Comparison of ENCODE assay signal across 9 mouse cellular contexts in the genomic region with DNA sequence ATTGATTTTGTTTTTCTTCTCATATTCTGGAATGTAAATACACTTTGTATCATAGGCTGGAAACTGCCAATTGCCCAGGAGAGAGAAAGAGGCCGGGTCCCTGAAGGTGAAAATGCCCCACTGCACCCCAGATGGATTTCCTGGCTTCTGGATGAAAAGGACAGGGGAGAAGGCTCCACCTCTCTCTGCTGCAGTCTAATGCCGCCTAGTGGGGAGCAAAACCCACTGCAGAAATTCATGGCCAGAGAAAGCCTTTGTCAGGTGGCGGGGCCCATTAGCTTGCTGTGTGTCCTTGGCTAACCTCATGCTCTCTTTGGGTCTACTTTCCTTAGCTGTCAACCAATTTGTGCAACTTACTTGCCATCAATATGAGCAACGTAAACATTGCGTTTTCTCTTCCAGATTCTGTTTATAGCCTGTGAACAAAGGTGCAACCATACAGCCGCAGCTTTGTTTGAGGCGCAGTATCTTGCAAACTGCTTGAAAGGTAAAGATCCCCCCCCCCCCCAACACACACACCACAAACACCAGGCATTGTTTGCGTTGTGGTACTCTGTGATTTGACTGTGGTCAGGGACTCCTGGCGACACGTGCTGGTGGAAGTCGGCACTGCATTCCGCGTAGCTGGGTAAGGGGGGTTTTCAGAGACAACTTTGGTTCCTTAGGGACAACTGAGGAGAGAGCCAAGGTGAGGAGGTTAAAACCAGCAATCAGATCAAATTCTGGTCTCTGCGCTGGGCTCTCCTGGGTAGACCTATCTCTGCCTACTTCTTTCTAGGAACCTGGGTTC. TPM values are rescaled to one million over a fixed set of nuclear protein-coding genes. Genes with fewer than 3 reads are reported as not detected.
A peak's percentile ranks its signal among the peaks of the same experiment; 100 is the strongest.
DNase-seq lines count a peak whose midpoint lies in the region; ATAC-seq and TF ChIP-seq lines count a peak whose summit lies in the region.
"Had no signal": no experiment of that assay in that cellular context is flagged by ENCODE, and none has a peak within 500 bp of the region (broad histone marks: within the 10 kb centered on the region; RNA-seq: fewer than 3 reads in every experiment).

No protein-coding gene starts in this region.

- TF ChIP-seq EP300 in heart, adult 2 months (IDR thresholded peaks at IDR 0.05; ENCODE audit: insufficient read depth, low read depth, low read length), result peak; percentile 58; the same call in 1 of the 2 replicates

- H3K36me3 ChIP-seq in heart, adult 2 months (ENCODE audit: control insufficient read depth, insufficient read depth, low read length), result no peaks in the 10 kb centered on the region
- no peaks in the 10 kb centered on the region for H3K36me3 ChIP-seq in heart, embryonic 12.5 days
- no peaks in the 10 kb centered on the region for H3K36me3 ChIP-seq in ES-E14 (ENCODE audit: control insufficient read depth, insufficient read depth, low read length, poor library complexity, severe bottlenecking)
- no peaks in the 10 kb centered on the region for H3K36me3 ChIP-seq in splenic B cell, adult 2 months (ENCODE audit: control insufficient read depth, insufficient read depth, low read length, poor library complexity, severe bottlenecking)
- H3K36me3 ChIP-seq: limb, embryonic 12.5 days had no signal

- in situ Hi-C loops in ES-E14 (cut with MboI; ENCODE audit: low sequenced_read_pairs in 2 of 2, unreplicated experiment in 2 of 2), result loop anchor here in 1 of 2 experiments (10.0 kb wide), 1 partner anchor 141 kb away; a partner anchor contains a TSS

- H3K79me2 ChIP-seq in heart, adult 2 months (replicated peaks; ENCODE audit: control insufficient read depth, insufficient read depth, low read length), result no peaks in the 10 kb centered on the region

- no peak overlapping the region for H3K27ac ChIP-seq in heart, adult 2 months
- no peak overlapping the region for H3K27ac ChIP-seq in heart, embryonic 12.5 days (ENCODE audit: poor library complexity, severe bottlenecking)
- H3K27ac ChIP-seq in ES-E14 (ENCODE audit: insufficient read depth, low read depth, low read length, poor library complexity, severe bottlenecking), result no peak overlapping the region
- H3K27ac ChIP-seq: limb, embryonic 12.5 days had no signal

- ATAC-seq in heart, embryonic 12.5 days (ENCODE audit: insufficient number of reproducible peaks, low FRiP score), result no peak
- ATAC-seq in granulocyte monocyte progenitor cell, adult 5-6 weeks (replicated peaks; ENCODE audit: poor library complexity, severe bottlenecking), result peak; percentile 55

- DNase-seq in heart, adult 2 months, result peak in 1 of 2 experiments; percentile 37
- peak; percentile 65 for DNase-seq in 3T3-L1 (ENCODE audit: low read depth, low spot score)
- DNase-seq in ES-E14 (ENCODE audit: low read depth, low spot score), result no peak
- peak; percentile 66 for DNase-seq in splenic B cell, adult 2 months (ENCODE audit: low read depth, low spot score)
- no peak for DNase-seq in layer of hippocampus, adult 8-10 months (ENCODE audit: low spot score in 2 of 2)
- DNase-seq in c-Kit-positive CD71-positive TER-119-positive erythroid progenitor cells, embryonic 14.5 days (ENCODE audit: low spot score), result no peak

- H3K4me1 ChIP-seq in heart, adult 2 months (ENCODE audit: control insufficient read depth, insufficient read depth, low read length), result peaks cover 6% of the 10 kb centered on the region
- H3K4me1 ChIP-seq in heart, embryonic 12.5 days (replicated peaks), result peaks cover 15% of the 10 kb centered on the region
- peaks cover 2 to 17% of the 10 kb centered on the region in 2 experiments; a peak in 3 of 4 replicates for H3K4me1 ChIP-seq in ES-E14 (ENCODE audit: control insufficient read depth in 2 of 2, insufficient read depth in 2 of 2, low read length in 2 of 2, poor library complexity in 1 of 2)

- WGBS in heart, adult 2 months, result 44% methylated on average over 14 of the region's 14 CpGs
- WGBS in heart, embryonic 12.5 days, result 31% methylated on average over 14 of the region's 14 CpGs

- TF ChIP-seq POLR2A in heart, adult 2 months (IDR thresholded peaks at IDR 0.05; ENCODE audit: insufficient read depth, low read depth, low read length), result 0 out of 2 replicates have a peak, but pooled peaks have one; percentile 11

- TF ChIP-seq CTCF in heart, adult 2 months (IDR thresholded peaks at IDR 0.05), result peak; percentile 74

- no peak overlapping the region for H3K4me3 ChIP-seq in heart, adult 2 months
- no peak overlapping the region for H3K4me3 ChIP-seq in heart, embryonic 12.5 days
- no peak overlapping the region for H3K4me3 ChIP-seq in ES-E14 (ENCODE audit: insufficient read depth in 1 of 2, low read depth in 1 of 2, low read length in 2 of 2, poor library complexity in 1 of 2, severe bottlenecking in 1 of 2)
- H3K4me3 ChIP-seq: limb, embryonic 12.5 days had no signal

- intact Hi-C loops in heart, adult 2 months (cut with DNase I), result loop anchor here (1.0 kb wide), 1 partner anchor 34 kb away; no protein-coding TSS in a partner anchor

- H3K9me3 ChIP-seq in heart, embryonic 12.5 days (replicated peaks), result no peaks in the 10 kb centered on the region
- no peaks in the 10 kb centered on the region for H3K9me3 ChIP-seq in ES-E14 (ENCODE audit: control insufficient read depth, insufficient read depth, low read depth, low read length)
- H3K9me3 ChIP-seq: limb, embryonic 12.5 days had no signal

- no peaks in the 10 kb centered on the region for H3K27me3 ChIP-seq in heart, adult 2 months (ENCODE audit: control insufficient read depth, insufficient read depth, low read length)
- 0 out of 2 replicates have a peak, but pooled peaks cover 4% of the 10 kb centered on the region for H3K27me3 ChIP-seq in heart, embryonic 12.5 days (replicated peaks)
- no peaks in the 10 kb centered on the region for H3K27me3 ChIP-seq in splenic B cell, adult 2 months (ENCODE audit: control insufficient read depth, insufficient read depth, low read length, poor library complexity, severe bottlenecking)
- H3K27me3 ChIP-seq: limb, embryonic 12.5 days had no signal

- H3K9ac ChIP-seq in heart, adult 2 months (ENCODE audit: low read depth, low read length), result no peak overlapping the region
- no peak overlapping the region for H3K9ac ChIP-seq in heart, embryonic 12.5 days
- H3K9ac ChIP-seq in ES-E14 (ENCODE audit: insufficient read depth, low read depth, low read length, poor library complexity, severe bottlenecking), result no peak overlapping the region
- H3K9ac ChIP-seq: limb, embryonic 12.5 days had no signal

- no peak overlapping the region for H3K4me2 ChIP-seq in heart, embryonic 12.5 days
- H3K4me2 ChIP-seq: limb, embryonic 12.5 days had no signal

TF ChIP-seq in ES-E14, 5 proteins besides CTCF, POLR2A, EP300 and RAD21:
- TF ChIP-seq HCFC1 (IDR thresholded peaks at IDR 0.05; ENCODE audit: borderline replicate concordance, insufficient read depth, low read length), result no peak
- TF ChIP-seq CHD2 (IDR thresholded peaks at IDR 0.05; ENCODE audit: low read depth, low read length), result no peak
- no peak for TF ChIP-seq MAFK (IDR thresholded peaks at IDR 0.05; ENCODE audit: insufficient read depth, low read depth, low read length)
- TF ChIP-seq ZC3H11A (IDR thresholded peaks at IDR 0.05; ENCODE audit: borderline replicate concordance, low read depth, low read length), result 0 out of 2 replicates have a peak, but pooled peaks have one; percentile 11
- no peak for TF ChIP-seq ZNF384 (IDR thresholded peaks at IDR 0.05; ENCODE audit: low read depth, low read length)

RNA-seq across cellular contexts. Expression of a gene that starts 13.4 kb away (rescaled TPM):
- total RNA-seq in heart, adult 2 months (2021), result 100 to 1,000 TPM in 1 of 2 experiments, 10 to 100 TPM in 1; 88.1 to 133 TPM
- polyA plus RNA-seq in heart, adult 2 months (2012; rRNA removed), result 30.3 and 77.8 TPM in 2 replicates
- polyA plus RNA-seq in heart, embryonic 12.5 days (2016; fragmentation: Nextera tagmentation; extraction: Ambion mirVana), result 14.2 and 16.8 TPM in 2 replicates
- total RNA-seq in ES-E14 (2012; rRNA removed), result 9.1 and 11.2 TPM in 2 replicates
- 11.8 and 15.7 TPM in 2 replicates for total RNA-seq in granulocyte monocyte progenitor cell, adult 5-6 weeks (2014; fragmentation: Nextera tagmentation)
- 17.8 and 27.5 TPM in 2 replicates for total RNA-seq in granulocyte monocyte progenitor cell, adult 5-6 weeks (2017)
- 10 to 100 TPM; 21.3 to 37.2 (median 25.6) TPM for total RNA-seq in layer of hippocampus, adult 8-10 months (2022)

RNA-seq across cellular contexts. Expression of a gene that starts 14.0 kb away (rescaled TPM):
- total RNA-seq in heart, adult 2 months (2021), result 10 to 100 TPM; 15.6 to 21.0 TPM
- 9.7 and 16.5 TPM in 2 replicates for polyA plus RNA-seq in heart, adult 2 months (2012; rRNA removed)
- polyA plus RNA-seq in heart, embryonic 12.5 days (2016; fragmentation: Nextera tagmentation; extraction: Ambion mirVana), result 10.4 and 11.5 TPM in 2 replicates
- total RNA-seq in ES-E14 (2012; rRNA removed), result 21.9 and 37.4 TPM in 2 replicates
- total RNA-seq in granulocyte monocyte progenitor cell, adult 5-6 weeks (2014; fragmentation: Nextera tagmentation), result 4.6 and 11.6 TPM in 2 replicates
- total RNA-seq in granulocyte monocyte progenitor cell, adult 5-6 weeks (2017), result not detected in 2 replicates
- total RNA-seq in layer of hippocampus, adult 8-10 months (2022), result 10 to 100 TPM; 35.0 to 46.6 (median 40.9) TPM

RNA-seq across cellular contexts. Expression of a gene that starts 14.3 kb away (rescaled TPM):
- 10 to 100 TPM; 23.0 to 26.4 TPM for total RNA-seq in heart, adult 2 months (2021)
- polyA plus RNA-seq in heart, adult 2 months (2012; rRNA removed), result 53.2 and 58.4 TPM in 2 replicates
- polyA plus RNA-seq in heart, embryonic 12.5 days (2016; fragmentation: Nextera tagmentation; extraction: Ambion mirVana), result 46.6 and 48.3 TPM in 2 replicates
- total RNA-seq in ES-E14 (2012; rRNA removed), result 43.7 and 54.9 TPM in 2 replicates
- 24.7 and 28.9 TPM in 2 replicates for total RNA-seq in granulocyte monocyte progenitor cell, adult 5-6 weeks (2014; fragmentation: Nextera tagmentation)
- total RNA-seq in granulocyte monocyte progenitor cell, adult 5-6 weeks (2017), result 13.4 and 13.6 TPM in 2 replicates
- 10 to 100 TPM; 44.5 to 47.5 (median 46.8) TPM for total RNA-seq in layer of hippocampus, adult 8-10 months (2022)

RNA-seq across cellular contexts. Expression of a gene that starts 43.4 kb away (rescaled TPM):
- total RNA-seq in heart, adult 2 months (2021), result 100 to 1,000 TPM; 118 to 121 TPM
- polyA plus RNA-seq in heart, adult 2 months (2012; rRNA removed), result 98.1 and 101 TPM in 2 replicates
- polyA plus RNA-seq in heart, embryonic 12.5 days (2016; fragmentation: Nextera tagmentation; extraction: Ambion mirVana), result 216 and 235 TPM in 2 replicates
- 68.2 and 115 TPM in 2 replicates for total RNA-seq in ES-E14 (2012; rRNA removed)
- 112 and 155 TPM in 2 replicates for total RNA-seq in granulocyte monocyte progenitor cell, adult 5-6 weeks (2014; fragmentation: Nextera tagmentation)
- 49.7 and 50.5 TPM in 2 replicates for total RNA-seq in granulocyte monocyte progenitor cell, adult 5-6 weeks (2017)
- 100 to 1,000 TPM; 196 to 224 (median 216) TPM for total RNA-seq in layer of hippocampus, adult 8-10 months (2022)

Comparison
In these comparisons a context has a peak if more than half of its experiments do, and no peak if none do; other contexts are left out.
1. DNase-seq: peak in 3T3-L1 (single experiment) and splenic B cell, adult 2 months (single experiment); none in ES-E14 (single experiment), layer of hippocampus, adult 8-10 months (0 of 2) and c-Kit-positive CD71-positive TER-119-positive erythroid progenitor cells, embryonic 14.5 days (single experiment).